Mouse (Mus musculus): ENCODE data around the gene Nckipsd. TPM values are rescaled to one million over a fixed set of nuclear protein-coding genes. Genes with fewer than 3 reads are reported as not detected.

Gene Nckipsd
- polyA plus RNA-seq, 1 experiment from 2014 or later: 21.6 TPM

DNA sequence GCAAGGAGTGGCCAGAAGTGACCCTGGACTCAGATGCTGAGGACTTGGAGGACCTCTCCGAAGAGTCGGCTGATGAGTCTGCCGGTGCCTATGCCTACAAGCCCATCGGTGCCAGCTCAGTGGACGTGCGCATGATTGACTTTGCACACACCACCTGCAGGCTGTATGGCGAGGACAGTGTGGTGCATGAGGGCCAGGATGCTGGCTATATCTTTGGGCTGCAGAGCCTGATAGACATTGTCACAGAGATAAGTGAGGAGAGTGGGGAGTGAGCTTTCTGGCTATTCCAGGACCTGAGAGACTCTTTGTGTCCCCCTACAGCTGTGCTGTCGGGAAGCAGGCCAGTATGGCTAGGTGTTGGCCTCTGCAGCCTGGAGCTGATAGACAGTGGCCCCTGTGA is 2.4 kb upstream of the Nckipsd start:
- Histone ChIP-seq H3K4me2 (no peak overlapping the region), H3K27ac (no peak overlapping the region), H3K4me3 (replicated peaks) (no peak overlapping the region), H3K9me3 (no peaks in the 10 kb centered on the region), H3K9ac (replicated peaks) (no peak overlapping the region), H3K36me3 (peaks cover 70% of the 10 kb centered on the region), H3K4me1 (replicated peaks) (peaks cover 11% of the 10 kb centered on the region), H3K27me3 (no peaks in the 10 kb centered on the region)
- no peak for ATAC-seq (ENCODE audit: insufficient number of reproducible peaks, insufficient read depth, low FRiP score, low TSS enrichment, low read depth)
- 89% methylated on average over 8 of the region's 8 CpGs for WGBS

DNA sequence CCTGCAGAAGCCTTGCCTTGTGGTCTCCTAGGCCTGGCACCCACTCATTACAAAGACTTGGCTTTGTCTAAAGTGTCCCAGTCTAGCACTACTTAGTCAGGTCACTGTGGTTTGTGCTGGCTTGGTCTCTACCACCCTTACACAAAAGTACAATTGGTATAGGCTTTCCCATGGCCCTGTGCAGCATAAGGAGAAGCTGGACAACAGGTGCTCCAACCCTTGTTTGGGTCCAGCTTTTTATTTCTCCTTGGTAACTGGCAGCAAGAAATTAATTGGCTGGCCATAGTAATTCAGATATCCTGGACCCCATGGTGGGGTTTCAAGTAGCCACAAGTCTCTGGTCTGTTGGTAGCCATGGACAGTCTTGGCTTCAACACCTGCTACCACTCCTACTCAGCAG is 1.8 kb upstream of the Nckipsd start:
- no peak for ATAC-seq (ENCODE audit: insufficient number of reproducible peaks, insufficient read depth, low FRiP score, low TSS enrichment, low read depth)
- Histone ChIP-seq H3K9ac (replicated peaks) (no peak overlapping the region), H3K4me1 (replicated peaks) (peaks cover 11% of the 10 kb centered on the region), H3K27me3 (no peaks in the 10 kb centered on the region), H3K9me3 (no peaks in the 10 kb centered on the region), H3K27ac (no peak overlapping the region), H3K4me3 (replicated peaks) (no peak overlapping the region), H3K4me2 (no peak overlapping the region), H3K36me3 (peaks cover 70% of the 10 kb centered on the region)

DNA sequence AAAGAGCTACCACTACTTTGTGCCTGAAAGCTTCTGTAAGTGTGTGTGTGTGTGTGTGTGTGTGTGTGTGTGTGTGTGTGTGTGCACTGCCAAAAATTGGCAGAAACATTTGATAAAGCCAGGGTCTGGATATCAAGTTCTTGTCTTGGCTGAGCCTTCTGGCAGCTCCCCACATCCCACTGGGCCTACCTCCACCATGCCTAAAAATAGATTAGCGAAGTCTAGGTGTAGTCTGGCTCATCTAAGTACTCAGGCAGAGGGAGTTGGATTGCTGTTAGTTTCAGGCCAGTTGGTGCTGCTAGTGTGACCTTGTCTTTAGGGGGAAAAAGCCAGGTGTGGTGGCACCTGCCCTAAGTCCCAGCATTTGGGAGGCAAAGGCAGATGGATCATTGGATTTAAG is 1.3 kb upstream of the Nckipsd start:
- H3K9ac ChIP-seq (replicated peaks): no peak overlapping the region
- 100% methylated on average over 1 of the region's 1 CpGs for WGBS
- H3K27ac ChIP-seq: no peak overlapping the region
- peaks cover 70% of the 10 kb centered on the region for H3K36me3 ChIP-seq
- H3K4me2 ChIP-seq: no peak overlapping the region
- H3K4me3 ChIP-seq (replicated peaks): no peak overlapping the region
- no peaks in the 10 kb centered on the region for H3K9me3 ChIP-seq
- no peak for ATAC-seq (ENCODE audit: insufficient number of reproducible peaks, insufficient read depth, low FRiP score, low TSS enrichment, low read depth)
- H3K27me3 ChIP-seq: no peaks in the 10 kb centered on the region
- peaks cover 11% of the 10 kb centered on the region for H3K4me1 ChIP-seq (replicated peaks)

DNA sequence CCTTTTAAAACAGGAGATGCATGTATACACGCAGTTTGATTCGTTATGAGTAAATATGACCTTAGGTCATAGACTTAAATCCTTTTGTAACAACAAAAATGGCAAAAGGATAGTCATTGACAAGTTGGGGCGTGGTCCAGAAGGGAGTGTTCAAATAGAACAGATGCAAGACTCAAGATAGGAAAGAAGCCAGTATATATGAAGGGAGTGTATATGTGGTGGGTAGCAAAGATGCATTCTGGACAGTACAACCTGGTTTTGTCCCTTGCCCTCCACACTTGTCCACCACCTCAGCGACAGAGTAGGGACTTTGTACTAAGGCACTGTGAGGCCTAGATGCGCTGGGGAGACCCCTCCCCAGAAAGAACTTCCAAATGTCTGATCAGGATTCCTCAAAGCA is 494 bp upstream of the Nckipsd start:
- 79% methylated on average over 5 of the region's 5 CpGs for WGBS
- H3K27ac ChIP-seq: no peak overlapping the region; the same call in 1 of the 2 replicates
- H3K36me3 ChIP-seq: peaks cover 70% of the 10 kb centered on the region

DNA sequence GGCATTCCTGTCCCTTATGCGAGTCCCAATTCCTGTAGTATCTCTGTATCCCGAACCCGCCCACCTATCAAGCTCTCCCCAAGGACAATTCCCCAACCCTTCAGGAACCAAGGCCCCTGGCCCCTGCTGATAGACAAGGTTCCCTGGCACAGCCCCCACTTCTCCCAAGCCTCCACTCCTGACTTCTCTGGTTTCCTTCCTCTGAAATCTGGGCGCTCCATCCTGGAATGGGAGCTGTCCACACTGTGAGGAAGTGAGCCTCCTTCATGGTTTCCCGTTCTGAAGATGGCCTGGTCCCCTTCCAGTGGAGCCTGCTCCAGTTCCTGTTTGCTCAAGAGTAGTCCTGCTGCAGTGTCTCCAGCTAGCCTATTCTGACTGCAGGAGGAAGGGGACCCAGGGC is 1.0 kb downstream of the Nckipsd start:
- Histone ChIP-seq H3K9ac (replicated peaks) (peak overlapping the region; percentile 84), H3K4me2 (peak overlapping the region; percentile 87), H3K27ac (no peak overlapping the region), H3K4me1 (replicated peaks) (peaks cover 11% of the 10 kb centered on the region), H3K4me3 (replicated peaks) (peak overlapping the region; percentile 80), H3K27me3 (no peaks in the 10 kb centered on the region), H3K9me3 (no peaks in the 10 kb centered on the region), H3K36me3 (peaks cover 68% of the 10 kb centered on the region)
- no peak for ATAC-seq (ENCODE audit: insufficient number of reproducible peaks, insufficient read depth, low FRiP score, low TSS enrichment, low read depth)
- 70% methylated on average over 5 of the region's 5 CpGs for WGBS

More for the DNA sequence above, 494 bp upstream of the Nckipsd start:
- H3K4me3 ChIP-seq (replicated peaks): peak overlapping the region; percentile 80; the same call in 1 of the 2 replicates
- no peaks in the 10 kb centered on the region for H3K27me3 ChIP-seq
- 0 out of 2 replicates have a peak, but pooled peaks have one; percentile 6 for ATAC-seq (ENCODE audit: insufficient number of reproducible peaks, insufficient read depth, low FRiP score, low TSS enrichment, low read depth)
- no peaks in the 10 kb centered on the region for H3K9me3 ChIP-seq
- H3K9ac ChIP-seq (replicated peaks): no peak overlapping the region
- peak overlapping the region; percentile 87; the same call in 1 of the 2 replicates for H3K4me2 ChIP-seq
- peaks cover 11% of the 10 kb centered on the region for H3K4me1 ChIP-seq (replicated peaks)

GRCm38 (mm10) chr9:108809723-108810122 is 1.6 kb downstream of the Nckipsd start:
- no peaks in the 10 kb centered on the region for H3K27me3 ChIP-seq
- H3K4me1 ChIP-seq (replicated peaks): peaks cover 11% of the 10 kb centered on the region
- 84% methylated on average over 6 of the region's 6 CpGs for WGBS
- no peak overlapping the region for H3K27ac ChIP-seq
- 0 out of 2 replicates have a peak overlapping the region, but pooled peaks have one; percentile 8 for H3K9ac ChIP-seq (replicated peaks)
- 0 out of 2 replicates have a peak overlapping the region, but pooled peaks have one; percentile 87 for H3K4me2 ChIP-seq
- H3K4me3 ChIP-seq (replicated peaks): no peak overlapping the region
- H3K36me3 ChIP-seq: peaks cover 68% of the 10 kb centered on the region
- ATAC-seq (ENCODE audit: insufficient number of reproducible peaks, insufficient read depth, low FRiP score, low TSS enrichment, low read depth): no peak
- H3K9me3 ChIP-seq: no peaks in the 10 kb centered on the region

DNA sequence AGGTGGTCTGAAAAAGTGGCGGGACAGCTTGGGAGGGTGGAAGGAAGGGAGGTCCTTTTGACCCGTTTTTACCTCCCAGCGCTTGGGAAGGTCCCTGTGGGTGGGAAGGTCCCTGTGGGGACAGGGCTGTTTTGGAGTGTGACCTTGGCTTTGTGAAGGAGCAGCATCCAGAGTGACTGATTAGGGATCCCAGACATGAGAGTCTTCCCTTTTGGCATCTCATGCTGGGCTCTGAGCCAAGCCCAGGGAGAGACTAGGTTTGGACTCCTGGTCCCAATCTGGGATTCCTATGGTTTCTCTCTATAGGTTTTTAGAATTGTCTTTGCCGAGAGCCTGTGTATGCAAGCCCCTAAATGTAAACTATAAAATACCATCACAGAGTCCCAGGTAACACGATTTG is 2.3 kb downstream of the Nckipsd start:
- Histone ChIP-seq H3K4me2 (no peak overlapping the region), H3K4me3 (replicated peaks) (no peak overlapping the region), H3K27ac (no peak overlapping the region), H3K9me3 (no peaks in the 10 kb centered on the region), H3K4me1 (replicated peaks) (peaks cover 11% of the 10 kb centered on the region), H3K27me3 (no peaks in the 10 kb centered on the region), H3K9ac (replicated peaks) (no peak overlapping the region), H3K36me3 (peaks cover 68% of the 10 kb centered on the region)
- ATAC-seq (ENCODE audit: insufficient number of reproducible peaks, insufficient read depth, low FRiP score, low TSS enrichment, low read depth): no peak
- WGBS: 87% methylated on average over 5 of the region's 5 CpGs

GRCm38 (mm10) chr9:108815557-108815956 is 7.4 kb downstream of the Nckipsd start:
- H3K4me1 ChIP-seq (replicated peaks): no peaks in the 10 kb centered on the region
- WGBS: 88% methylated on average over 7 of the region's 7 CpGs
- H3K27me3 ChIP-seq: no peaks in the 10 kb centered on the region
- no peak overlapping the region for H3K27ac ChIP-seq
- H3K4me2 ChIP-seq: no peak overlapping the region
- no peak overlapping the region for H3K4me3 ChIP-seq (replicated peaks)
- H3K9me3 ChIP-seq: no peaks in the 10 kb centered on the region
- peaks cover 73% of the 10 kb centered on the region for H3K36me3 ChIP-seq
- H3K9ac ChIP-seq (replicated peaks): no peak overlapping the region
- no peak for ATAC-seq (ENCODE audit: insufficient number of reproducible peaks, insufficient read depth, low FRiP score, low TSS enrichment, low read depth)

GRCm38 (mm10) chr9:108819495-108819894 is 11.3 kb downstream of the Nckipsd start:
- H3K9ac ChIP-seq (replicated peaks): no peak overlapping the region
- ATAC-seq (ENCODE audit: insufficient number of reproducible peaks, insufficient read depth, low FRiP score, low TSS enrichment, low read depth): no peak
- H3K4me2 ChIP-seq: no peak overlapping the region
- peaks cover 28% of the 10 kb centered on the region for H3K27me3 ChIP-seq
- no peak overlapping the region for H3K4me3 ChIP-seq (replicated peaks)
- peaks cover 36% of the 10 kb centered on the region for H3K36me3 ChIP-seq
- no peak overlapping the region for H3K27ac ChIP-seq
- 74% methylated on average over 3 of the region's 3 CpGs for WGBS
- no peaks in the 10 kb centered on the region for H3K4me1 ChIP-seq (replicated peaks)
- no peaks in the 10 kb centered on the region for H3K9me3 ChIP-seq

- WGBS: 59% methylated on average over 5 of the region's 5 CpGs
- peaks cover 33% of the 10 kb centered on the region for H3K27me3 ChIP-seq
These were observed 11.9 kb downstream of the Nckipsd start for GRCm38 (mm10) chr9:108820077-108820476.

DNA sequence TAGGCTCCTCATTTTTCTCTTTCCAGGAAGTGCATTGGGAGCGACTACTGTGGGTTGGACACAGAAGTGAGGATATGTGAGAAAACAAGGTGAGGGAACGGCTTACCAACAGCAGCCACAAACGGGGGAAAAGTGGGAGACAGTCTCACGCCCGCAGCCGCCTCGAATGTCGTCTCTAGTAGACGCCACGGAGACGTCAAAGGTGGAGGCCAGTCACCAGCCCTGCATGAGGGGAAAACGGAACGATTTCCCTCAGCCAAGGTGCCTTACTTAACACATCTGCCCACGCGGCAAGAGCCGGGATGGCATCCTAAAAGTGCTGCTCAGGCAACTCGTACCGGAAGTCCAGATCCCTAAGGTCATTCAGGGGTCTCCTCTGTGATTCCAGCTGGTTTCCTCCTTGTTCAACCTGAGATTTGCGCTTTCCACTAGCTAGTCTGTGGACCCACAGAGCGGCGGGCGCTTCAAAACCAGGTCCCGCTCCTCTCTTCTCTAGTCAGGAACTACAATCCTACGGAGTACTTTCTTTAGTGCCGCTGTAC is 16.0 kb downstream of the Nckipsd start:
- no peak overlapping the region for H3K4me3 ChIP-seq (replicated peaks)
- H3K36me3 ChIP-seq: no peaks in the 10 kb centered on the region
- H3K9me3 ChIP-seq: no peaks in the 10 kb centered on the region
- H3K4me2 ChIP-seq: no peak overlapping the region
- H3K27me3 ChIP-seq: peaks cover 75% of the 10 kb centered on the region
- H3K27ac ChIP-seq: no peak overlapping the region
- 5% methylated on average over 25 of the region's 25 CpGs for WGBS
- ATAC-seq (ENCODE audit: insufficient number of reproducible peaks, insufficient read depth, low FRiP score, low TSS enrichment, low read depth): no peak
- H3K4me1 ChIP-seq (replicated peaks): peaks cover 17% of the 10 kb centered on the region
- no peak overlapping the region for H3K9ac ChIP-seq (replicated peaks)

More at GRCm38 (mm10) chr9:108820077-108820476, 11.9 kb downstream of the Nckipsd start:
- no peak for ATAC-seq (ENCODE audit: insufficient number of reproducible peaks, insufficient read depth, low FRiP score, low TSS enrichment, low read depth)
- H3K27ac ChIP-seq: no peak overlapping the region
- H3K9me3 ChIP-seq: no peaks in the 10 kb centered on the region
- no peaks in the 10 kb centered on the region for H3K4me1 ChIP-seq (replicated peaks)
- H3K4me2 ChIP-seq: no peak overlapping the region
- no peak overlapping the region for H3K9ac ChIP-seq (replicated peaks)
- peaks cover 31% of the 10 kb centered on the region for H3K36me3 ChIP-seq
- H3K4me3 ChIP-seq (replicated peaks): no peak overlapping the region
